Mouse (Mus musculus) adrenal gland, adult 2 months (tissue): ENCODE measurements around the gene Aes. TPM values are rescaled to one million over a fixed set of nuclear protein-coding genes. Genes with fewer than 3 reads are reported as not detected.

Source experiments
- DNase-seq: peaks from one replicate; pipeline ENCODE4 v3.0.0; 2021
- polyA plus RNA-seq: library from polyadenylated mRNA; depleted of rRNA; stranded (reverse); fragments of >200 nt; gene quantifications from 2 replicates; pipeline ENCODE4 v1.2.3, GENCODE M21; 2012
- total RNA-seq, 2 experiments: library from RNA; stranded (reverse); gene quantifications; 2 replicates each; pipeline ENCODE4 v1.2.3; 2021

The Aes gene
- total and polyA plus RNA-seq, 3 experiments: 1,028 to 3,784 (median 1,195) TPM

DNA sequence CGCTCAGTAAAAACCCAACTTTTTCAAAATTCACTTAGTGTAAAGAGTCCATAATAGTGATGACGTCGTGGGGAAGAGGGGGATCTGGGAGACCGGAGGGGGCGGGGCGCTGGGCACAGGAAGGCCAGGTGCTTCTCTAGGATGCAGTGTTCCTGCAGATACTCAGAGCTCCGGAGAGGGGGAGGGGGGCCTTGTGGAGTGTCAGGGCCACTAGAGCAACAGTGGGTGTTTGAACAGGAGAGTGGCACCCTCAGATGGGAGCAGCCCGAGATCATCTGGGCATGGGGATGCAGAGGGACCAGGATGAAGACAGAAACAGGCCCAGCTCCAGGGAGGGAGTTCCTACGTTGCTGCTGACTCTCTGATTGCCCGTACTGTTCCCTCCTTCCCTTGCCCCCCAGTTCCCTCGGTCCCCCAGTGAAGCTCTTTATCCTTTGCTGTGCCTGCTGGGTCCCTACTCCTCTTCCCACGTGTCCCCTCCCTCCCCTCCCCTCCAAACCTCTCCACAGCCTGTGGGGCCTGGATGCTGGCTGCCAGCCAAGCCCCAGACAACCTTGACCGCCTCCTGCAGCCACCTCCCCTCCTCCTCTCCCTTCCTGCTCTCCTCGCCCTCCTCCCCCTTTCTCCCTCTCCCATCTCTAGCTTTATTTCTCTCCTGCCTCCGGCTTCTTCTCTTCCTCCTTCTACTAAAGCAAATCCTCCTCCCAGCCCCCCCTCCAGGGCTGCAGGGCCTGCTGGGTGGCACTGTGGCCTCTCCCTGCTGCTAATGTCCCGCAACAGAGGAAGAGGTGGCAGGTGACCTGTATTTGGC is 9.3 kb downstream of the Aes start:
- DNase-seq: peak; percentile 90

DNA sequence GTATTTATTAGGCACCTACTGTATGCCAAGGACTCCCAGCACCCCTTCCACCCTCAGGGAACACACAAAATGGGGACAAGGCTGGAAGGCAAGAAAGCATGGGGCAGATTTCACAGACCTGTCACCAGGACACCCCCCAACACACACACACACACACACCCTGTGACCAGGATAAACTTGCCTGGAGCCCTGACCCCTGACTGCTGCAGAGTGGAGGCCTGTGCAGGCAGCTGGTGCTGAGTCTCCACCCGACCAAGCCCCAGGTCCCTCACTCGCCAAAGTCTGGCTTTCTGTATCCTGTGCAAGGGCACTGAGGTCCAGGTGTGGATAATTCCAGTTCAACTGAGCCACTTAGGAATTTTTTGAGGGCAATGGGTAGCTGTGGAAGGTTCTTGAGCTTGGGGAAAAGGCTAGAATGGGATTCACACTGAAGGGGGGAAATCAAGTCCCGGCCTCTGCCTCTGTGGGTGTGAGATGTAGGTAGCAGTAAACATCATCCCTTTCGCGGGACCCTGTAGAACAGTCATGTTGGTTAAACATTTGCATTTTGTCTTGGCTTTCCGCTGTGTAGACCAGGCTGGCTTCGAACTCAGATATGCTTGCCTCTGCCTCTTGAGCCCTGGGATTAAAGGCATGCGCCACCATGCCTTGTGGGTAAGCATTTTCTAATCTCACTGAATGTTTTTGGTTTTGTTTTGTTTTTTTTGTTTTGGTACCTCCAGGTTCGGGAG is 10.4 kb downstream of the Aes start:
- DNase-seq: no peak

GRCm38 (mm10) chr10:81570238-81570800 is 11.0 kb downstream of the Aes start:
- no peak for DNase-seq

DNA sequence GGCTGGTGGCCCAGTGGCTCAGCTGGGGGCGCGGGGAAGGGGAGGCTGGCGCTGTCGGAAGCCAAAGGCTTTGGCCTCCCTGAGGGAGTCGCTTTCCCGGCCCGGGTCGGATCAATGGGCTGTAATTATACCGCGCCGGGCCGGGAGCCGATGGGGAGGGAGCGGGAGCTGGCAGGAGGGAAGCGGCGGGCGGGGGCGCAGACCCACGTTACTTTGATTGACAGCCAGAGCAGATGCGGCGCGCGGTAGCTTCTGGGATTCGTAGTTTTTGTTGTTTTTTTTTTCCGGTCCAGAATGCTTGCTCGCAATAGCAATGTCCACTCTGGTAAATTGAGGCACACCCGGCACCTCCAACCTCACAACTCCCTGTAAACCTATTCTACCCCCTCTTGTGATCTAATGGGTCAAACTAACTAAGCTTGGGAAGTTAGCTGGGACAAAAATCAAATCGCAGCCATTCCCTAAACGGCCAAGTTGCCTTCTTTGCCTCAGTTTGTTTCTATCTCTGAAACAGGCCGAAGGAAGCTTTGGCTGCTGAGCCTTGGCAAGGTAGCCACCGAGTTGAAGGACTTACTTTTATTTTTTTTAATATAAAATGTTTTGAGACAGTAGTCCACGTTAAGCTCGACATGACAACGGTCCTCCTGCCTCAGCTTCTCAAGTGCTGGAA is 11.7 kb downstream of the Aes start:
- peak; percentile 96 for DNase-seq

DNA sequence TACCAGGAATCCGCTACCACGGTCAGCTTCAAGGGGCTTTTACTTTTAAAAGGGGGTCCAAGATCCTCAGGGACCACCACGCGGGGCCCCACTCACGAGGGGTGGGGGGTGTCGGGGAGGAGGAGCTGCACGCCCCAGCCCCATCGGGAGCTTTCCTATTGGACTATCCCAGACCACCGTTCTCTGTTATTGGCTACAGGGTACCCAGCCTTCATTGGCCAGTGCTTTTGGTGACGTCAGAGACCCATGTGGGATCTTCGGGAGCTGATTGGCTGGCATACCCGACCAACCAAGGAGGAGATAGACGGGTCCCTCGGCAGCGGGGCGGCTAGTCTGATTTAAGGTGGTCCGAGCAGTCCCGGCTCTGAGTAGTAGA is 12.2 kb downstream of the Aes start:
- peak; percentile 99 for DNase-seq

DNA sequence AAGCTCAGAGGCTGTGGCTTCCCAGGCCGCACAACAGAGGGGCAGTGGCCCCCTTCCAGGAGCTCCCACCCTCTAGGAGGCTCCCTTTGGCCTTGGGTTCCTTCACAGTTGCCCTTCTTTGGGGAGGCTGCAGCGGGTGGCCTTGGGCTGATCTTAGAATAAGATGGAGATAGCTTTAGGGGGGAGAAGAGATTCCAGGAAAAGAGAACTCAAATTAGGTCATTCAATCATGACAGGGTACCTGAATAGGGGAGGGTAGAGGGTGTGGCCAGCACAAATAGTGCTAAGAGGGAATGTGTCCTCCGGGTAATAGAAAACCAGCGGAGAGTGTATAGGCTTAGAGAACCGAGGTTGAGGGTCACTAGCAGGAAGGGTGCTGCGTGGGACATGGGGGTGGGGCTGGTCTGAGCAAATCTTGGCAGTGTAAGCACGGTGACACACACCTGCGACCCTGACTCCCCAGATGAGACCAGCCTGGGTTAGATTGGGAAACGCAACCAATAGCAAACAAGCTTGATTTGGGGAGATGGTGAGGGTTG is 12.9 kb downstream of the Aes start:
- DNase-seq: peak; percentile 80

DNA sequence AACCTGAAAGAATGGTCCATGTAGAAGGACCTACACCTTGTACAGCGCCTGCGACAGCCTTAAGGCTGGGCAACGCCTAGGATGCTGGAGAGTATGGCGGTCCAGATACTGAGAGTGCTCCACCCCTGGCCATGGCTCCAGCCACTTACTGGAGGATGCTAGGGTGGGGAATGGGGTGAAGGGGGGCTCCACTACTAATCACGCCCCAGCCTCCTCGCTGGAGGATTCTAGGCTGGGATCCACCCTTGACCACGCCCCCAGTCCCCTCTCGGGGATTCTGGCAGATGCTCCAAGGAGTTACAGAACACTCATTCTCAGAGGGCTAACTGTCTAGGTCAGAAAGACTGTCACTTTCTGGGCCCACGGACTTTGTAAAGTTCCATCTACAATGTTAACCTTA is 13.7 kb downstream of the Aes start:
- DNase-seq: peak; percentile 60

- DNase-seq: peak; percentile 45
These were observed 15.1 kb downstream of the Aes start, which contains the start of gene Tle2 for GRCm38 (mm10) chr10:81574081-81575056. TSS of gene Tle2 (plus strand) at chr10:81574561.

GRCm38 (mm10) chr10:81575208-81575631 is 15.9 kb downstream of the Aes start:
- DNase-seq: peak; percentile 77

DNA sequence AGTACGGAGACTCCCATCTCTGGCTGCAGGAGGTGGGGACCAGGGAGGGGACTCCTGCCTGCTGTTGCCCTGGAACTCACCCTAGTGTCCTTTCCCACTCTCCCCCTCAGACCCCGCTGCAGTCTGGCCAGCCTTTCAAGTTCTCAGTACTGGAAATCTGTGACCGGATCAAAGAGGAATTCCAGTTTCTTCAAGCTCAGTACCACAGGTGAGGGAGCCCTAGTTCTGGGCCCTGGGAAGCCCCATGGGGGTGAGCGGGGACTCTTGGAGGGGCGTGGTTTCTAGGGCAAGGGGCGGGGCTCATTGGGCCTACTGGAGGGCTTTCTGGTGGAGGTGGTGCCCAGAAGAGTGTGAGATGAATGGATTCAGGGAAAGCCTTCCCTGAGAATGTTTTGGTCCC is 16.4 kb downstream of the Aes start:
- DNase-seq: peak; percentile 77

- no peak for DNase-seq
These were observed 20.7 kb downstream of the Aes start for GRCm38 (mm10) chr10:81579967-81580366.

GRCm38 (mm10) chr10:81580441-81581070 is 21.3 kb downstream of the Aes start:
- no peak for DNase-seq

DNA sequence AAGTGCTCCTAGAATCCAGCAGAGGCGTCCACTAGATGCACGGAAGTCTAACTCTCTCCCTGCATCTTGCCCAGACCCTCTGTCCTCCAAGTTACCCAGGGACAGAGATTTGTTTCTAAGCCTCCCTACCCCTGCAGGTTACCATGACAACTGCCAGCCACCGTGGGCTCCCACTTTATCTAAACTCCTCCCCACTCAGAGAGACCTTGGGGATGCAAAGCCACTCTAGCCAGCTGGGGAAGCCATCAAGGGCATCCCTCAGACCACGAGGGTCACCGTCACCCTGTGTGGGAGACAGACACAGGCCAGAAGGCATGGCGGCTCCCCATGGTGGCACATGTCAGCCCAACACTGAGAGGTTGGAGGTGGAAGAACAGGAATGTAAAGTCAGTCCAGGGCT is 24.1 kb downstream of the Aes start:
- no peak for DNase-seq

- DNase-seq: no peak
These were observed 29.5 kb downstream of the Aes start for GRCm38 (mm10) chr10:81588739-81589138.

DNA sequence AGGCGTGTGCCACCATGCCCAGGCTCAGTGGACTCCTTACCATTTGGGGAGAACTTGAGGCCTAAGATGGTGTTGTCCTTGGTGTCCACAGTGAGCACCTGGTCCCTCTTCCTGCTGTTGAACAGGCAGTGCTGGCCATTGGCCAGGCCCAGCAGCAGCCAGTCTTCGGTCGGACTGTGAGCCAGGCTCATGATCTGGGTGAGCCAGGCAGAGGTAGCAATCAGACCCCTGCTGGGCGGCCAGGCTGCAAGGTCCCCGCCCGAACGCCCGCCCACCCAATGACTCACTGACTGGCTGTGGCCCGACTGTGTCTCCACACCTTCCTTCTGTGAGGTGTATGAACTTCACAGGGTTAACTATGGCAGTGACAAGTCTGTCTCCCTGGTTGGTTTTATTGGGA is 32.6 kb downstream of the Aes start:
- DNase-seq: no peak

DNA sequence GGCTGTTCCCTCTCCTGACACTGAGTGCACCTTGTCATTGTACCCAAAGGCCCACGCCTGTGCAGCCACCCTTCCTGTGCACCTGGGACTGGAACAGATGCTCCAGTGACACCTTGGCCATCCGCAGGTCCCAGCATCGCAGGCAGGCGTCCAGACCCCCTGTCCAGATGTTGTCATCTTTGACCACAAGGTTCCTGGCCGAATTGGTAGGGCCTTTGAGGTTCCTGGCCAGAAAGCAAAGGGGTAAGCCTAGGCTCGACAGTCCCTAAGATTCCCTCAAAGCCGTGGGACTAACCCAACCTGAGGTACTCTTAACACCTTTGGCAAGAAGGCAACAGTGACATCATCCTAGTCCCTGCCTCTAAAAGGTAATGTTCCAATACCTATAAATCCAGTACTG is 33.3 kb downstream of the Aes start:
- DNase-seq: no peak

DNA sequence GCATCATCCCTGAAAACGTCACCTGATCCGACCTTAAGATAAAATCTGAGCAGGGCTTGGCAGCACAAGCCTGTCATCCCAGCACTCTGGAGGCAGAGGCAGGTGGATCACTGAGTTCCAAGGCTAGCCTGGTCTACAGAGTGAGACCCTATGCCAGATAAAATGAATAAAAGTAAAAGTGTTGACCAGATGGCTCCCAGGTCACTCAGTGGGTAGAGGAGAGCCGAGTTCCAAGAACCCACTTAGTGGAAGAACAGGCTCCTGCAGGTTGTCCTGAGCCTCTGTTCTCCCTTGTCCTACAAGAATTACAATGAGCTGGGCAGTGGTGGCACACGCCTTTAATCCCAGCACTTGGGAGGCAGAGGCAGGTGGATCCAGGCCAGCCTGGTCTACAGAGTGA is 33.9 kb downstream of the Aes start:
- DNase-seq: no peak

GRCm38 (mm10) chr10:81593935-81594334 is 34.6 kb downstream of the Aes start:
- no peak for DNase-seq

DNA sequence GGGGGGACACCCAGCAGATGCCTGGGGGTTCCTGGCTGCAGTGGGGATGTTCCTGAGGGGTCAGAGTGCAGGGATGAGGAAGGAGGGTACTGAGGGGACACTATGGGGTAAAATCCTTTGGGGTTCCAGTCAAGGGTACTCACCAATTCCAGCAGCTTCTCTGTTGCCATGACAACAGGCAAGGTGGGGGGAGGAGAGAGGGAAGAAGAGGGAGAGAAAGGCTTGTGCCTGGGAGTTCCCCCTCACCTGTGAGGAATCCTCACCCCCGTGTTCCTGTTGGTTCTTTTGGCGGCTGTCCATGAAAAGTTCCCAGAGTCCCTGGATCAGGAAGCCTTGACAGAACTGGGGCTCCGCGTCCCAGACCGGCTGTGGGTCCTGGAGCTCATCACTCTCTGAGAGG is 36.3 kb downstream of the Aes start:
- no peak for DNase-seq

- DNase-seq: peak; percentile 69
These were observed 37.3 kb downstream of the Aes start for GRCm38 (mm10) chr10:81596611-81597010.
